Mouse (Mus musculus) heart, postnatal 25 days (tissue): ENCODE data around the gene 2210016L21Rik. TPM values are rescaled to one million over a fixed set of nuclear protein-coding genes. Genes with fewer than 3 reads are reported as not detected.
"Not testable (repeated sequence)": the region's sequence is repeated elsewhere in the genome, so short reads cannot be mapped to it uniquely, and the experiment has no call there.

ENCODE experiments used
- DNase-seq: peaks from one replicate; pipeline ENCODE4 v3.0.0; 2022; ENCODE audit warnings: low spot score
- intact Hi-C: fragments of 180-260 bp; cut with DNase I; formaldehyde crosslinking; loops from one replicate; pipeline ENCODE4 v1.15.1; 2025
- total RNA-seq, 2 experiments: library from RNA; stranded (reverse); gene quantifications; 2 replicates each; pipeline ENCODE4 v1.2.3; 2021

2210016L21Rik gene
- total RNA-seq: 10 to 100 TPM; 25.1 to 29.4 TPM

GRCm38 (mm10) chr5:114942074-114942765 is at the start of gene 2210016L21Rik:
Gene 2210016L21Rik (plus strand): TSS chr5:114942158.
- peak; percentile 67 for DNase-seq
- intact Hi-C loops: no loop called here

GRCm38 (mm10) chr5:114895542-114895941 is 46.4 kb upstream of the 2210016L21Rik start:
- no peak for DNase-seq
- intact Hi-C loops: loop anchor here (5.0 kb wide), 1 partner anchor 73 kb away; the partner anchor contains the start of gene 1500011B03Rik

DNA sequence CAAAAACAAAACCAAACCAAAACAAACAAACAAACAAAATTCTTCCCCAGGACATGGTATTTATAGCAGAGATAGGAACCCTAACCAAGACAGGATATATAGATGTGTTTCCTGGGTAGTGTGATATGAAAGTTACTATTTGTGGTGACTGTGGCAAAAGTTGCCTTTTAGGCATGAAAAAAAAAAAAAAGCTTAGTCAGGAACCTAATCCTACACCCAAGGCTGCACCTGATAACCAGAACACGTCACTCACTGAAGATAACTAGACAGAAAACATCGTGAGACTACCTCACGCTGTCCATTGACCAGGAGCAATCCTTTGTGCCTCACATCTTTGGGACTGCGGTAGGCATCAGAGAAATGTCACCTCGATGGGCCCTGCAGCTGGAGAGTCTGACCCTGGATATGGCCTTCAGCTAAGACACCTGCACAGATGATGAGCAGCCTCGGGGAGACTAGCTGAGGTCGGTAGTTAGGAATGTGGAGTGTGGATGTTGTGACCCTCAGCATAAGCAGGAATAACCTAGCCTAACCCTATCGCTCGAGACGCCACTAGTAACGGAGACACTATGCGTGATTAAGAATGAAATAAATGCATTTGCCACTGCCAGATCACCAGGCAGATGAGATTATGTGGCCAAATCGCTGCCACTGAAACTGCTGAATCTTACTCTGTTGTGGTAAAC is 45.1 kb upstream of the 2210016L21Rik start, which contains the start of gene Oasl2:
TSS of gene Oasl2 (plus strand) at position 249 of the 686 bp plus-strand sequence.
- no peak for DNase-seq

DNA sequence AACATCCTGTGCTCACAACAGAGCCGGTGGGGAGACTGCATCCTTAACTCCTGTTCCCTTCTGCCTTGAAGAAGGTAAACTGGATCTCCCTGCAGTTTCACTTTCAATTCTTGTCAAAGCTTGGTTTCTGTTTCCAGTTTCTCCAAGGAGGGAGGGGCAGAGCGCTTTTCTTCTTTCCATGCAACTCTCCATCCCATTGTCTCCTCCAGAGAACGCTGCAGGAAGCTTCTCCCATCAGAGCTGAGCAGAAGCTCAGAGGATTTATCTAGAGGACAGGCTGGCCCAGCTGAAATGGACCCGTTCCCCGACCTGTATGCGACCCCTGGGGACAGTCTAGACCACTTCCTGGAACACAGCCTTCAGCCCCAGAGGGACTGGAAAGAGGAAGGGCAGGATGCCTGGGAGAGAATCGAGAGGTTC is 44.6 kb upstream of the 2210016L21Rik start:
- intact Hi-C loops: loop anchor here (5.0 kb wide), 1 partner anchor 75 kb away; the partner anchor contains the start of gene 1500011B03Rik
- DNase-seq: peak; percentile 31

More for the DNA sequence above, 45.1 kb upstream of the 2210016L21Rik start, which contains the start of gene Oasl2:
- intact Hi-C loops: loop anchor here (5.0 kb wide), 1 partner anchor 75 kb away; the partner anchor contains the start of gene 1500011B03Rik

- intact Hi-C loops: loop anchor here (5.0 kb wide), 1 partner anchor 77 kb away; the partner anchor contains the start of gene 1500011B03Rik
- no peak for DNase-seq
These were observed 43.1 kb upstream of the 2210016L21Rik start for GRCm38 (mm10) chr5:114898857-114899256.

DNA sequence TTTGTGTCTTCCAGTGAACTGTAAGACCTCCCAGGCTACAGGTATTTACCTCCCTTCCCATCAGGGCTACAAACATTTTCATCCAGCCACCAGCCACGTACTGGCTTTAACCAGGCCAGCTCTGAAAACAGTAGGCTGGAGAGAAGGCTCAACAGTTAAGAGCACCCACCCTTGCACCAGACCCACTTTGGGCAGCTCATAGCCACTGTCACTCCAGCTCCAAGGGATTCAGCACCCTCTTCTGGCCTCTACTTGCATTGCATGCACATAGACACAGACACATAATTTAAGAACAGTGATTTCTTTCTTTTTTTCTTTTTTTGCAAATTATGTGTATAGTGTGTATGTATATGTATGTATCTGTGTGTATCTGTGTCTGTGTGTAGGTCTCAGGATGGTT is 39.5 kb upstream of the 2210016L21Rik start:
- no peak for DNase-seq
- intact Hi-C loops: loop anchor here (5.0 kb wide), 1 partner anchor 195 kb away; the partner anchor contains the start of gene Tchp

- intact Hi-C loops: no loop called here
- no peak for DNase-seq
These were observed 33.2 kb upstream of the 2210016L21Rik start for GRCm38 (mm10) chr5:114908598-114909305.

GRCm38 (mm10) chr5:114913686-114914085 is 28.3 kb upstream of the 2210016L21Rik start:
- DNase-seq: no peak
- intact Hi-C loops: no loop called here

GRCm38 (mm10) chr5:114914855-114915254 is 27.1 kb upstream of the 2210016L21Rik start:
- intact Hi-C loops: no loop called here
- DNase-seq: no peak

DNA sequence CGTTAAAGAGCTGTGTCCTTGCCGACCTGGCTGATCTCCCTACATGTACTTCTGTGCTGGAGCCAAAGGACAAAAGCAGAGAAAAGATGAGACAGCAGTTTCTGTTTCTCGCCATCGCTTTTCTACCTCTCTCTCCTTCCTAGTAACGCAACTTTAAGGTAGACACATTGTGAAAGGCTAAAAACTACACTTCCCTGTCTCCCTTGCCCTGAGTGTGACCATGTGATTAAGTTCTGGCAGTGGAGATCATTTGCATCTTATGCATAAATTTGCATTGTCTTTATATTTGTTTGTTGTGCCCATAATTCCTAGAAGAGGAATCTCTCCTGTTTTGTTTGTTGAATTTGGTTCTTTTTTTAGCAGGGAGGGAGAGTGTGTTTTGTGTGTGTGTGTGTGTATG is 26.1 kb upstream of the 2210016L21Rik start:
- intact Hi-C loops: no loop called here
- no peak for DNase-seq

GRCm38 (mm10) chr5:114916777-114917176 is 25.2 kb upstream of the 2210016L21Rik start:
- DNase-seq: no peak
- intact Hi-C loops: no loop called here

DNA sequence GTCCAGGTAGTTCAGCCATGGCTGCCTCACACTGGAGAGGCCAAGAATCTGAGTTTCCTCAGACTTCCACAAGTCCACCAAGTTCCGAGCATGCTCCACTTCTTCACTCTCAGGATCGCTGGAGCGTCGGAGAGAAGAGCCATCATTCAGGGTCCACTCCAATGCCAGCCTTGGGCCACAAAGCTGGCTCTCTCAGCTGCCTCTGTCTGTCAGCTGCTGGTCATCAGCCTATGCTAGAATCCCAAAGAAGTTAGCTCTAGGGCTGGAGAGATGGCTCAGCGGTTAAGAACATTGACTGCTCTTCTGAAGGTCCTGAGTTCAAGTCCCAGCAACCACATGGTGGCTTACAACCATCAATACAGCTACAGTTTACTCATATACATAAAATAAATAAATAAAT is 24.6 kb upstream of the 2210016L21Rik start:
- DNase-seq, intact Hi-C loops: not testable (repeated sequence)

DNA sequence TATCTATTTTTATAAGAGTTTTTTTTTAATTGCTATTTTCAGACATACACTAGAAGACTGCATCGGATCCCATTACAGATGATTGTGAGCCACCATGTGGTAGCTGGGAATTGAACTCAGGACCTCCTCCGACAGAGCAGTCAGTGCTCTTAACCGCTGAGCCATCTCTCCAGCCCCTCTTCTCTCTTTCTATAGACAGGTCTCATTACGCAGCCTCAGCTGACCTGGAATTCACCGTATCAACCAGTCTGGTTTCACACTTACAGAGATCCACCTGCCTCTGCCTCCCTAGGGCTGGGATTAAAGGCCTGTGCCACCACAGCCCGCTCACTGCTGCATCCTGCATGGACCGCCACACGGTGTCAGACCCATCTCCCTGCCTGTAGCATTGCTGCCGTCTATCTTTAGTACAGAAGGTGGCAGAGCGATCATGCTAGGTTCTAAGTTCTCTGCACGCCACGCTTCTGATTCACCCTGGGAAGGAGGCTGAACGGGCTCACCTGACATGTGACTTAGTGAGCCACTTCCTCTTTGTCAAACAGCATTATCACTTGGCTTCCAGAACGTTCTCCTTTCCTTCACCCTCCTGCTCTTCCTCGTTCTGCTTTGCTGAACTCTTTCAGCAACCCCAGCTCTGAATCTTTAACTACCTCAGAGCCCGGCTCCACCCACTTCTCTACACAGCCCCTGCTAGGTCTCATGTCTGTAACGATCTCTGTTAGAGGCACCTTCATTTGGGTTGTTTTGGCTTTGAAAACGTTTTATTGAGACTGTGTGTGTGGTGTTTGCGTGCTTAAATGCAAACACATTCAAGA is 20.2 kb upstream of the 2210016L21Rik start:
- intact Hi-C loops: no loop called here
- no peak for DNase-seq

GRCm38 (mm10) chr5:114922366-114922731 is 19.6 kb upstream of the 2210016L21Rik start:
- intact Hi-C loops: no loop called here
- no peak for DNase-seq

GRCm38 (mm10) chr5:114922998-114923473 is 18.9 kb upstream of the 2210016L21Rik start, which contains the start of gene Oasl1:
Gene Oasl1 (plus strand): TSS chr5:114923240.
- intact Hi-C loops: no loop called here
- peak; percentile 20 for DNase-seq

GRCm38 (mm10) chr5:114926153-114926684 is 15.7 kb upstream of the 2210016L21Rik start:
- no peak for DNase-seq
- intact Hi-C loops: no loop called here

DNA sequence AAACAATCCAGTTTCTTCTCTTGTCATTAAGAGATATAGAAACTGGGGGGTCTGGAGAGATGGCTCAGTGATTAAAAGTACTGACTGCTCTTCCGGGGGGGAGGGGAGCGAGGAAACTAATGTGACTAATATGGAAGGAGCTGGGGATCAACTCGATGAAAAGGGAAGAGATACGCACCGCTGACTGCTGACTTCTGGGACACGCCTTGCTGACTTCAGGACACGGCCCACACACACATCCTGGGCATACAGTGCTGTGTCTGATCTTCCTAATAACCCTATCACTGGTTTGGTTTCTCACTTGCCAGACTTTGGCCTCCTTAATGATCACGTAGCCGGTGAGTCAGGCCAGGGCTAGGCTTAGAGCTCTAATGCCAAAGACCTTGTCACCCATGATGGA is 15.2 kb upstream of the 2210016L21Rik start:
- intact Hi-C loops: no loop called here
- DNase-seq: no peak

DNA sequence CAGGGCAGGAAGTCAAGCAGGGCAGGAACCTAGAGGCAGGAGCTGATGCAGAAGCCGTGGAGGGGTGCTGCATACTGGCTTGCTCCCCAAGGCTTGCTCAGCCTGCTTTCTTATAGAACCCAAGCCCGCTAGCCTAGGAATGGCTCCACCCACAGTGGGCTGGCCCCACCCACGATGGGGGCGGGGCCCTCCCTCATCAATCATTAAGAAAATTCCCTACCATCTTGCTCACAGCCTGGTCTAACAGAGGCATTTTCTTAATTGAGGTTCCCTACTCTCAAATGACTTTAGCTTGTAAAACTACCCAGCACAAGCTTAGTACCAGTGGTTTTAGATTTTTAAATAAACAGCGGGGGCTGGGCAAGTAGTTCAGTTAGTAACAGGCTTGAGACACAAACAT is 10.3 kb upstream of the 2210016L21Rik start:
- DNase-seq: no peak
- intact Hi-C loops: no loop called here

DNA sequence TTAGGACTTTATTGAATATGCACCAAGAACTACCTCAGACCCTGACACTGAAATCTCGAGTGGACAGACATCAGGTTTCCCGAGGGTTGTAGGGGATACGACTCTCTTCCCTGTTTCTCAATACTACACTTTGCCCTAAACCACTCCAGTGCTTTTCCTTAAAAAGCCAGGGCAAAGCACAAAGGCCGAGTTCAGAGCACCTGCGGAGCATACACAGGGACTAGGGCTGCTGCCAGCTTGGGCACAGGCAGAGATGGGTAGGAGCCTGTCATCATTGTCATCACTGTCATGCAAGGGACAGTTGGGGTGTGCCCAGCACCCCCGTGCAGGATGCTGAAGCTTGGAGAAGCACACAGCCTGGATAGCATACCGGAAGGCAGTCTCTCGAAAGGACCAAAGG is 8.8 kb upstream of the 2210016L21Rik start:
- intact Hi-C loops: no loop called here
- DNase-seq: no peak
